Comparison of ENCODE assay signal across 10 mouse cellular contexts in the genomic region with DNA sequence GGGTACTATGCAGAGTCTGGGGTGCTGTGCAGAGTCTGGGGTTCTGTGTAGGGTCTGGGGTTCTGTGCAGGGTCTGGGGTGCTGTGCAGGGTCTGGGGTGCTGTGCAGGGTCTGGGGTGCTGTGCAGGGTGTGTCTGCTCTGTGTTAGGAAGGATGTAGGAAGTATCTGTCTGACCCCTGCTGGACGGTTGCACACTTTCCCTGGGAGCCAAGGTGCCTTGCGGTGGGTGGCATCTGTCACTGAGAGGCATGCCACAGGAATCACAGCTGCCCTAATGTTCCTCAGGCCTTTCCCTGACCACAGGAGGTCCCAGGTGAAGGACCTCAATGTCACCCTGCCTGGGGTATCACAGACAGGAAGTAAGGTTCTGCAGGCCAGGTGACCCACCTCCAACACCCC.
DNase-seq lines count a peak whose midpoint lies in the region; ATAC-seq and TF ChIP-seq lines count a peak whose summit lies in the region.
"Had no signal": no experiment of that assay in that cellular context is flagged by ENCODE, and none has a peak within 500 bp of the region (broad histone marks: within the 10 kb centered on the region; RNA-seq: fewer than 3 reads in every experiment).

No protein-coding gene starts in this region.

- H3K4me2 ChIP-seq in hindbrain, embryonic 12.5 days (replicated peaks) = peak overlapping the region; percentile 57
- H3K4me2 ChIP-seq in hindbrain, embryonic 14.5 days (replicated peaks) = no peak overlapping the region
- H3K4me2 ChIP-seq in liver, postnatal 0 days (ENCODE audit: low read depth, low read length) = no peak overlapping the region

- peak; percentile 15; the same call in 1 of the 2 replicates for TF ChIP-seq CTCF in testis, adult 2 months (IDR thresholded peaks at IDR 0.05; ENCODE audit: control insufficient read depth, insufficient read depth, insufficient replicate concordance, low read depth, low read length)
- TF ChIP-seq CTCF in liver, postnatal 0 days (IDR thresholded peaks at IDR 0.05; ENCODE audit: low read depth) = peak; percentile 59

- H3K4me1 ChIP-seq in hindbrain, embryonic 12.5 days = peaks cover 98% of the 10 kb centered on the region
- peaks cover 88% of the 10 kb centered on the region for H3K4me1 ChIP-seq in hindbrain, embryonic 14.5 days (replicated peaks; ENCODE audit: control insufficient read depth, insufficient read depth, low read length)
- peaks cover 12% of the 10 kb centered on the region for H3K4me1 ChIP-seq in testis, adult 2 months (ENCODE audit: control insufficient read depth, insufficient read depth, low read length)
- peaks cover 65% of the 10 kb centered on the region for H3K4me1 ChIP-seq in liver, postnatal 0 days (ENCODE audit: insufficient read depth)

- intact Hi-C loops in left cerebral cortex, postnatal 25 days (cut with DNase I) = no loop called here

- H3K4me3 ChIP-seq in hindbrain, embryonic 12.5 days = no peak overlapping the region
- no peak overlapping the region for H3K4me3 ChIP-seq in hindbrain, embryonic 14.5 days (replicated peaks; ENCODE audit: low read length)
- no peak overlapping the region for H3K4me3 ChIP-seq in testis, adult 2 months (ENCODE audit: control insufficient read depth, low read depth, low read length)
- no peak overlapping the region for H3K4me3 ChIP-seq in liver, postnatal 0 days (ENCODE audit: low read depth, low read length)
- H3K4me3 ChIP-seq: embryonic facial prominence, embryonic 13.5 days had no signal

- no peaks in the 10 kb centered on the region for H3K36me3 ChIP-seq in hindbrain, embryonic 12.5 days
- no peaks in the 10 kb centered on the region for H3K36me3 ChIP-seq in hindbrain, embryonic 14.5 days (replicated peaks; ENCODE audit: control insufficient read depth, insufficient read depth)
- no peaks in the 10 kb centered on the region for H3K36me3 ChIP-seq in testis, adult 2 months (ENCODE audit: control insufficient read depth, insufficient read depth, low read length)
- H3K36me3 ChIP-seq in liver, postnatal 0 days (replicated peaks; ENCODE audit: insufficient read depth, low read length) = no peaks in the 10 kb centered on the region
- H3K36me3 ChIP-seq: embryonic facial prominence, embryonic 13.5 days had no signal

- H3K9me3 ChIP-seq in hindbrain, embryonic 12.5 days (replicated peaks) = no peaks in the 10 kb centered on the region
- no peaks in the 10 kb centered on the region for H3K9me3 ChIP-seq in hindbrain, embryonic 14.5 days (ENCODE audit: control insufficient read depth, low read length)
- H3K9me3 ChIP-seq in liver, postnatal 0 days (ENCODE audit: low read length) = no peaks in the 10 kb centered on the region
- H3K9me3 ChIP-seq: embryonic facial prominence, embryonic 13.5 days had no signal

- peaks cover 10% of the 10 kb centered on the region; the same call in 1 of the 2 replicates for H3K27me3 ChIP-seq in hindbrain, embryonic 12.5 days
- H3K27me3 ChIP-seq in hindbrain, embryonic 14.5 days (ENCODE audit: control insufficient read depth, insufficient read depth, low read length) = no peaks in the 10 kb centered on the region
- H3K27me3 ChIP-seq in testis, adult 2 months (ENCODE audit: control insufficient read depth, insufficient read depth, low read length) = no peaks in the 10 kb centered on the region
- no peaks in the 10 kb centered on the region for H3K27me3 ChIP-seq in liver, postnatal 0 days (ENCODE audit: insufficient read depth, low read length)
- H3K27me3 ChIP-seq: embryonic facial prominence, embryonic 13.5 days had no signal

- no peak for TF ChIP-seq EP300 in liver, postnatal 0 days (IDR thresholded peaks at IDR 0.05; ENCODE audit: low read depth)

- peak overlapping the region; percentile 90; the same call in 1 of the 2 replicates for H3K27ac ChIP-seq in hindbrain, embryonic 12.5 days
- H3K27ac ChIP-seq in hindbrain, embryonic 14.5 days = no peak overlapping the region
- no peak overlapping the region for H3K27ac ChIP-seq in testis, adult 2 months (ENCODE audit: control insufficient read depth, insufficient read depth, low read depth, low read length)
- H3K27ac ChIP-seq in liver, postnatal 0 days (ENCODE audit: low read depth) = no peak overlapping the region
- H3K27ac ChIP-seq: embryonic facial prominence, embryonic 13.5 days had no signal

- ATAC-seq in hindbrain, embryonic 12.5 days (ENCODE audit: low FRiP score) = no peak
- ATAC-seq in hindbrain, embryonic 14.5 days (ENCODE audit: low FRiP score) = no peak
- no peak for ATAC-seq in liver, postnatal 0 days

- H3K9ac ChIP-seq in hindbrain, embryonic 12.5 days = peak overlapping the region; percentile 23; the same call in 1 of the 2 replicates
- H3K9ac ChIP-seq in hindbrain, embryonic 14.5 days = no peak overlapping the region
- H3K9ac ChIP-seq in liver, postnatal 0 days (replicated peaks) = no peak overlapping the region
- H3K9ac ChIP-seq: embryonic facial prominence, embryonic 13.5 days had no signal

- WGBS in hindbrain, embryonic 12.5 days = 54% methylated on average over 2 of the region's 2 CpGs
- 48% methylated on average over 2 of the region's 2 CpGs for WGBS in hindbrain, embryonic 14.5 days
- 57% methylated on average over 2 of the region's 2 CpGs for WGBS in liver, postnatal 0 days (ENCODE audit: insufficient replicate concordance)

- no peak for TF ChIP-seq POLR2A in testis, adult 2 months (IDR thresholded peaks at IDR 0.05; ENCODE audit: control insufficient read depth, low read depth, low read length)

- DNase-seq in hindbrain, embryonic 14.5 days (ENCODE audit: low spot score) = no peak
- no peak for DNase-seq in testis, postnatal 10 days (ENCODE audit: low spot score)
- no peak for DNase-seq in liver, postnatal 0 days
- peak; percentile 71 for DNase-seq in thymus, postnatal 4 days
- DNase-seq in urinary bladder, postnatal 25 days (ENCODE audit: low spot score) = no peak
- no peak for DNase-seq in left cerebral cortex, postnatal 25 days (ENCODE audit: low spot score in 2 of 2)
- DNase-seq: kidney, postnatal 36 days had no signal
